Mouse (Mus musculus) adrenal gland, adult 18-20 months (tissue): ENCODE results near the gene Adora3. TPM values are rescaled to one million over a fixed set of nuclear protein-coding genes. Genes with fewer than 3 reads are reported as not detected.
A peak's percentile ranks its signal among the peaks of the same experiment; 100 is the strongest.

ENCODE experiments used
- DNase-seq, 2 experiments: peaks; one replicate each; pipeline ENCODE4 v3.0.0; 2021 to 2022; ENCODE audit warnings: low spot score in 2 of 2
- long read RNA-seq, 2 experiments: library from polyadenylated mRNA; stranded (forward); transcript quantifications; one replicate each; pipeline ENCODE4 v2.0.0; 2021
- total RNA-seq, 2 experiments: library from RNA; stranded (reverse); gene quantifications; 1 replicate in 1 of 2; 2 replicates in 1 of 2; pipeline ENCODE4 v1.2.3; 2021

Adora3 gene
- total RNA-seq, result under 1 TPM; 0.33 to 0.80 TPM
- long read RNA-seq, experiment 1, partial matches to known transcripts, result 0 of 1 reads
- long read RNA-seq, experiment 1, other reads (novel, unspliced or antisense), result 1 of 1 reads
- long read RNA-seq, experiment 2, result 0 reads

DNA sequence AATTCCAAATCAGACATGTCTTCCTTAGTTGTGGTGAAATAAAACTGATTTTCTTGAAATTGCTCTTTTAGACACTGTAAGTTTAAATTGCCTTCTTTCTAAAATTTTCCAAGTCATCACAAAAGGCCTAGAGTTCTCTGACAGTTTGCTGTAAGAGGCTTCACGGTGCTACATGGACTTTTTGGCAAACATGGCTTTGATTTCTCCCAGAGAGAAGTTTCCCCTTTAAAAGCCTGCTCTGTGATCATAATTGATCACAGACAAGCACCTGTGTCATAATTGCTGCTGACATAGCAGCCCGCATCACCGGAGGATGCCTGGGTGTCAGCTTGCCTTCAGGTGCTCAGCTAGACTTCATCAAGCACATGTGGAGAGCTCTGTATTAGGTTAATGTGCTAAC lies at the start of gene Adora3, which contains the start of gene Tmigd3:
Gene Adora3 (plus strand): TSS at position 301 of the 400 bp plus-strand sequence.
Gene Tmigd3 (plus strand): TSS at position 346 of the 400 bp plus-strand sequence.
- DNase-seq, result no peak

DNA sequence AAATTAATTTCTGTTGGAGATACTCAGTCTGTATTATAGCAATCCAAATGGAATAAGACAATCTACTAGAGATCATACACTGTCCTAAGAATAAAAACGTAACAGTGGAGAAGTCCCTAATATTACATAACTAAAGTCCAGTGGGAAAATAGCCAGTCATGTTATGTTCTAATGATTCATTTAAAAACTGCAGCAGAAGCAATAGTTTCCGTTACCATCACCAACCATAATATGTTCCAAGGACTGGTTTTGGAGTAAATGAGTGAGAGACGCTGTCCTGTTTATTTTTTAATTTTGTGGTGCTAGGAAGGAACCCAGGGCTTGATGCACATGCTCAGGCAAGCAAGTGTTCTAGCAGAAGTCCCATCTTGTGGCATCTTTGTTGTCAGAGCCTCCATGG lies 49.2 kb upstream of the Adora3 start:
- no peak for DNase-seq

DNA sequence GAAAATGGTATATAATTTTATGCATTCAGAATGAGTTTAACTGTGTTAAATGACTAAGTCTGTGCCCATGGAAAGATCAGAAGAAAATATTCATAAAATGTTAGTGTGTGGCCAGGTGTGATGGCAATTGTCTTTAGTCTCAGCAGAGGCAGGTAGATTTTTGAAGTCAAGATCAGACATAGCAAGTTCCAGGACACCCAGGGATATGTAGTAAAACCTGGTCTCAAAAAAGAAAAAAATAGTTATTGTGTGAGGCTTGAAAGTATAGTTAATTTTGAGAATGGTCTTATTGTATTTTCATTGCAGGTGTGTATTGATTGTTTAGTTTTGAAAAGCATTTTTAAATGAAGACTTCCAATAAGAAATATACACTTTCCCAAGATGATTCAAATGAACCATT lies 47.0 kb upstream of the Adora3 start:
- DNase-seq, result no peak

DNA sequence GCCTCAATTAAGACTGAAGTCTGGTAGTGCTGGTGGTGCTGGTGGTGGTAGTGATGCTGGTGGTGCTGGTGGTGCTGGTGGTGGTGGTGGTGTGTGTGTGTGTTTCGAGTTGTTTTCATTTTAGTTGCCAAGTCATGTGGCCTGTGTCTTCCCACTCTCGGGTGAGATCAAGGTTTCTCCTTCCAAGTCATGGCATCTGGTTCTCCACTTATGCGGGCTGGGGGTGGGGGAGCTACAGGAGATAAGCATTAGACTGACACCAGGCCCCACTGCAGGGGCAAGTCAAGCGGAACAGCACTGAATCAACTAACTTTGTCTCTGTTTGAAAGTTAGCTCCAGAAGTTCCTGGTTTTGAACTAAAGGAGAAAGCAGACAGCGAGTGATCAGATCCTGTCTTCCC lies 46.6 kb upstream of the Adora3 start:
- DNase-seq, result no peak

DNA sequence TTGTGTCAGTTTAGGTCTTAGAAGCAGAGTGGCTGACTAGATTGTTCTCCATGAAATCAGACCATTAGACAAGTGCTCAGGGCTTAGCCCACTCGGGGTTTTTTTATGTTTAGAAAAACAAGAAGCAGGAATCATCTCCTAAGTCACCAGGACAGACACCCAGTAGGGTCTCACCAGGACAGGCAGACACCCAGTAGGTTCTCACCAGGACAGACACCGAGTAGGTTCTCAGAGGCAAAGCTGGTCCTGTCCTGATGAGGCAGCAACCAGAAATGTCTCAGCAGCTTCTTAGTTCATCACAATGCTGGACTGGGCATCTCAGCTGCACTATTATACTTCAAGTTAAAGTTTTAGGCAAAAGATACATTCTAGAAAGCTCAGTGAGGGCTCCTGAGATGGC lies 46.0 kb upstream of the Adora3 start:
- no peak for DNase-seq

DNA sequence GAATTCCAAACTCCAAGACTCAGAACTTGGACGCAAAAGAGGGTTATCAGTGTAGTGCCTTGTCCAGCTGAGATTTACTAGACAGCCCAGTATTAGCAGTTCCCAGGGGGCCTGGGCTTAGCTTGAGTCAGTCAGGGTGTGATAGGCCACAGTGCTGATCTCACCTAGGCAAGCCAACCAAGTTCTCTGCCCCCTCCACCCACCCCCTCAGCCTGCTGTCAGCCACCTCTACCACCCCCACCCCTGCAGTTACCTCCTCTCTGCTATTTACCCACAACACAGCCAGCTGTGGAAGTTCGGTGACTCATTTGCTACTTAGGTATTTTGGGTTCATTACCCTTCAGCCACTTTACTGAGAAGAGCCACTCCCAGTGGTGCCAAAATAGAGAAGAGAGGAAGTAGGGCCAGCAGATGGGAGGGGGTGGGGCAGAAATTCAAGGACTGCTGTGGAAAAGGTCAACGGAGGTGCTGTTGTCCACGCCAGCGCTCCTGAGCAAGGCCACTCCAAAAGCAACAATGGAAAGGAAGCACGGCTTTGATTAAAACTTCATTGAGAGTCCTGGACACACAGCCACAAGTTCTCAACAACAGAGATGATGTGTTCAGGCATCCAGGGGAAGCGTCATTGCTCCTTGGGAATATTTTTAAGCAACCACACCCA lies 45.0 kb upstream of the Adora3 start:
- peak in 1 of 2 experiments; percentile 22 for DNase-seq

DNA sequence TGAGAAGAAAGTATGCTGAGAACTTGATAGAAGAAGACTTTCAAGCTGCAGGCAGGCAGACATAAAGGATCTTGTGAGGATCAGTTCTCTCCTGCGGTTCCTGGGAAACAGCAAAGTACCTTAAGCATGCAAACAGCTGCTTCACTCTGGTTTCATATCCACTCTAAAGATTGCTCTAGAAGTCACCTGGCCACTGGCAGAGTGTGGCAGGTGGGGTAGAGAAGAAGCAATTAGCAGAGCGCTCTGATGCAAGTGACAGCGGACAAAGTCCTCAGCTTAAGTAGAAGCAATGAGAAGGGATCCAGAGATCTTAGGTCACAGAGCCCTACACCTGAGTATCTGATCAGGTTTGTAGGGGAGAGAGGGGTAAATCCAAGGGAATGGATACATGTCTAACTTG lies 39.1 kb upstream of the Adora3 start:
- no peak for DNase-seq

DNA sequence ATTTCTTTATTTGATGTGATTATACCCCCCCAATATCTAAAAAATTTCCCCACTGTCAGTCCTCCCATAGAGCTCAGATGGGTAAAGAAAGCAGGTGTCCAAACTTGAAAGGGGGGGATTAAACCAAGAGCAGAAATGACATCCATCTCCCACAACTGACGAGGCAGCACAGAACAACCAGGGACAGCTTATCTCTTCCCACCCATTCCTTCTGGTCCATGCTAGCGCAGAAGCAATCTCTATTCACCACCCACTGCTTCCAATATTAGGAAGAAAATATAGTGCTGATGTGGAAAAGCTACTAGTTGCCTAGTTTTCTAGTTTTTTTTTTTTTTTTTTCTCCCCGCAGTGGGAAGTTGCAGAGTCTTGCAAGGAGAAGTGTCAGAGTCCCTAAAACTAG lies 34.8 kb upstream of the Adora3 start:
- no peak for DNase-seq

DNA sequence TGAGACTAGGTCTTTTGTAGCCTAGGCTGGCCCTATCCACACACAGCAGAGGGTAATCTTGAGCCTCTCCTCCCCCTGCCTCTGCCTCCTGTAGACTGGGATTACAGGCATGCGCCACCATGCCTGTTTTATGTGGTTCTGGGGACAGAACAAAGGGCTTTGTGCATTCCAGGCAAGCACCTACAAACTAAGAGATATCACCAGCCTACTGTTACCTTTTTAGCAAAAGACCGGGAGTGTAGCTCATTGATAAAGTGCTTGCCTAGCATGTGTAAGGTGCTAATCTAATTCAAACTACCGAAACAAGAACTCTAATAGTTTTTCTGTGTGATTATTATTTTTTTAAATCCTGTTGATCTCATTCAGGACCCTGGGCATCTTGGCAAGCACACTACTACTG lies 33.8 kb upstream of the Adora3 start:
- no peak for DNase-seq

DNA sequence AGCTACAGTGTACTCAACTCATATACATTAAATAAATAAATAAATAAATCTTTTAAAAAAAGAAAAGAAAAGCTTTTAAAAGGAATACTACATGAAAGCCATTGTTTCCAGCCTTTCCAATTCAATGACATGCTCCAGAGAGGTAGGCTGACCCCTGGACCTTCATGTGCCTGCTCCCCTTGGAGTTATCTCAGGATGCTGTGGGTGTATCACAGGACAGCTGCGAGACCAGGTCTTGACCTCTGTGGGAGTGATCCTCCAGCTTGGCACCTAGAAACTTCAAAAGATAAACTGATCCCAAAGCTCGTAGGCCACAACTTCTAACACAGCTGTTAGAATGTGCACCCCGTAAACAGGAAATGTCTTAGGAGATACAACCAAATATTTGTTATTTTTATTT lies 32.0 kb upstream of the Adora3 start:
- DNase-seq, result no peak

DNA sequence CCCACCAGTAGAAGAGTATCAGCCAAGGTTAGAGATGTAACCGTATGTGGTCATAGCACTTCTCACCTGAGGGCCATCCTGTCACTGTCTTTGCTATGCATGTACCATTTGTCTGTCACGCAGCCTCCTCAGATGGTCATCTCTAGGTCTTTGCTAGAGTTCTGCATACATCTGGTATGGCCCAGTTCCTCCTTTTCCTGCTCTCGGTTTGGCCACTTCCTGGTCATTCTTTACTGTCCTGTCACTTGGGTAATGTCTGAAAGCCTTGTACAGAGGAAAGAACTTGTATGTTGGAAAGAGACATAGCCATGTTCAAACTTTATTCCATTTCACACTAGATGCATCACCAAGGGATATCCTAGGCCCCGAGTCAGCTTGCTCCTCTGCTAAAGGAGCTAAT lies 30.8 kb upstream of the Adora3 start:
- no peak for DNase-seq

DNA sequence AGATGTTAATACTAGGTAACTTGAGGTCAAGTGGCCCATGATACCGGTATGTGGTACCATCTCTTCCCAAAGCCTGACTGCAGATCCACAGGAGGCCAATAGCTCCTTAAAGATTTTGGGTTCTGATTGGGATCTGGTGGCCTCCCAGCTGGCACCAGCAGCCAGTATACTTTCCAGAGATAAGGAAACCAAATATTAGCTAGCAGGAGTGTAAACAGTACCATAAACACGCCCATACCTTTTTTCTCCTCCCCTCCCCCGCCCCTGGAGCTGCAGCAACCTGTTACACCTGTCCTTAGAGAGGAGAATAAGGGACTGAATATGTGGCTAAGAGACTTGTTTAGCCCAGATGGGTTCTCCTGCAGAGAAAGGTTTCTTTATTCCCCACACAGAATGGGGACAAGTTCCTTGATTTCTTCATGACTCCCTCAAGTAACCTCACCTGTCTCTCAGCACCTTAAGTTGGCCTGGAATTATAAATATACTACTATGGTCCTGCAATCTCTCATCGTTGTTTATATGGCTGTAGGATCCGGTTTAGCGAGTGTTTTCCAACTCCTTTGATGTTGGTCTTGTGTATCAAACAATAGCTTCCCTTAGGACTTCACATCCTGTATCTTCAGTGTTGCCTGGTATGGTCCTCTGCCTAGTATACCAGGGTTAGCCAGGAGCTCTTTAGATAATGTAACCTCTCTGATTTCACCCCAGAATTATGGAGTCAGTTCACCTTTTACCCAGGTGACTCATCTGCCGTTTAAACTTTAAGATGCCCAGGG lies 24.2 kb upstream of the Adora3 start:
- no peak for DNase-seq

DNA sequence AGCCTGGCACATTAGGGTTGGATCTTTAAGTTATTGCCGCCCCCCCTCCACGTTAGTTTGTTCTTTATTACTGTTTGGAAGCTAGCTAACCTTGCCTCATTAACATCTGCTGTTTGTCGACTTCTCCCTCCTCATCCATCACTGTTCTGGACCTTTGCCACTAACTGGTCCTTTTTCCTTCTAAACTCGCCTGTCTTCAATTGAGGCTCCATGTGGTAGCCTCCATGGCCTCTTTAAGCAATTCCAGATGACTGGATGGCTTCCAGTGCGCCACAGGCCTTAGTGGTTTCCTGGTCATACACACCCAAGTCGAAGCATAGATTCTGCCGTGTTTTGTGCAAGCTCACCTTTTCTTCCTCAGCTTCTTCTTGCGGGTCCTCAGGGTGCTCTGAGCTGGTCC lies 16.9 kb upstream of the Adora3 start:
- DNase-seq, result no peak

DNA sequence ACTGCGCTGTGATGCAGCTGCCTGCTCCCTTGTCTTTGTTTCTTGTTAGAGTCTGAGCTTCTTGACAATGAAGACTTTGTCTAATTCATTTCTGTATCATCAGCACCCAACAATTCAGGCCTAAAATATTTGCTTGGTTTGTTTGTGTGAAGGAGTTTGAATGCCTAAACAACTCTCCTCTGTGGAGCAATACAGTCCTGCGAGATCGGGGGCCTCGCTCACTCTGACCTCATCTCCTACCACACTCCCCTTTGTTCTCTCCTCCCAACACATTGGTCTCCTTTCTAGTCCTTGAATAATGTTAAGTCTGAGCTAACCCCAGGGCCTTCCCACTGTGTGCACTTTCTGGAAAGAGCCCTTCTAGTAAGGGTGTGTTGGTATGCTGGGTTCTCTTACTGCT lies 15.9 kb upstream of the Adora3 start:
- peak in 1 of 2 experiments; percentile 3 for DNase-seq

DNA sequence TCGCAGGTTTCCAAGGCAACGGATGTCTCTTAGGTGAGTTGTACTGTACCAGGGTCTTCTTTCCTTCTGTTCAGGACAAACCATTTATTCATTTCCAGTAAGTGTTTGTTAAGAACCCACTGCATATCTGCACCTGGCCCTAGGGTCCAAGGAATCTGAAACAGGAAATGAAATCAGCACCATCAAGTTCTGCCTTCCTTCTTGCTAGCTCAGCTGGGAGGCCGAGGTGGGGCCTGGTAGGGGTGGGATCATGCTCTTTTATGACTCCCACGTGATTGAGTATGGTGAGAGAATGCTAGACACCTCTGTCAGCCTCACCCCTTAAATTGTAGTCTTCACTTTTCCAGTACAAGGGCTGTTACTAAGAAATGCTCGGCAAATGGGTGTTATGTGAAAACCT lies 13.1 kb upstream of the Adora3 start:
- DNase-seq, result peak in 1 of 2 experiments; percentile 10

DNA sequence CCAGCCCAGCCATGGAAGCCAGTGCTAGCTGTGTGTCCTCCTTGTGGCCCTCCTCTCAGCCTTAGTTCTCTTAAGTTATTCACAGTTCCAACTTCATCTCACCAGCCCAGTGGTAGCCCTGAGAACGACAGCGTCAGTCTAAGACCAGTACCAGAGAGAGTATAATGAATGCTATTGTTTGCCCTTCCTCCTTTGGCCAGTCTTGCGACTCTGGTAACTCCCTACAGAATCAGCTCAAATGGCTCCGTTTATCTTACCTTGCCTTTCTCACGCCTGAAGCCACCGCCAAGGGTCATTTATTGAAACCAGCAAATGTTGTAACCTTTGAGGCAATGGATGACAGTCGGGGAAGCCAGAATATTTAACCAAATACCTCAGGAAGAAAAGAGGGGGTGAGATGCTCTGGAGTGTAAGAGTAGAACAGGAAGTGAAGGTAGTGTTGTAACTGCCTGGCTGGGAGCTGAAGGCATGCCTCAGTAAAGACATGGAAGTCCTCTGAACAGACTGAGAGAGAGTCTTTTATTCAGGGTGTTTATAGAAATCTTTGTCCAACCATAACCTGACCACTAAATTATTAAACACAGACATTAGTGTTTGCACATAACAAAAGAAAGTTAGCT lies 8.8 kb upstream of the Adora3 start:
- DNase-seq, result no peak

DNA sequence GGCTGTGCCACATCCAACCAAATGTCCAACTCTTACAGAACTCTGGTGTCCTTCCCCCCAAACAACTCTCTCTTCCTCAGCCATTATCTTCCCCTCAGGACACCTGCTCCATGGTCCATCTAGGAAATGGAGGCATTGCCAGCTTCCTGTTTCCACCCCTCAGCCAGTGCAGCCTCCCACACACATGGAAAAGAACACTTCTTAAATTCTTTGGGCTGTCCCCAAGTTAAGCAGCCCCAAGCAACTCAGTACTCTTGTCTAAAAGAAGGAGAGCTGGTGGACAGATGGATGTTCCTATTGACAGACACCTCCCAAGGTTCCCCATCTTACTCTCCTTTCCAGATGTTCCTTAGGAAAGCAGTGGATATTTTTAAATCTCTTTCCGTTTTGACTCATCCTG lies 6.5 kb upstream of the Adora3 start:
- DNase-seq, result no peak

DNA sequence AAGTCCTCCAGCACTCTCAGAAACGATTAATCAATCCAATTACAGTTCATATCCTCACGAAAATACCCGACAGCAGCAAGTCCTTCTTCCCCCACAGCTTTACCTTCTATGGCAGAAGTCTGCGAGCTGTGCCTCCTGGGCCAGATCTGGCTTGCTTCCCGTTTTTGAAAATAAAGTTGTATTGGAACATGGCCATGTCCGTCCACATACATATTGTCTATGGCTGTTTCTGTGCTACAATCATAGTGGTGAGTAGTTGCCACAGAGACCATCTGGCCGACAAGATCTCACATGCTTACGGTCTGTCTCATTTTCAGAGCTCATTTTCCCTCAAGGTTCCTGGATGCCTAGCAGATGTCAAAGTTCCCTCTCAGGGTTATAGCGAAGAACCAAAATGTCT lies 5.5 kb upstream of the Adora3 start:
- DNase-seq, result no peak

DNA sequence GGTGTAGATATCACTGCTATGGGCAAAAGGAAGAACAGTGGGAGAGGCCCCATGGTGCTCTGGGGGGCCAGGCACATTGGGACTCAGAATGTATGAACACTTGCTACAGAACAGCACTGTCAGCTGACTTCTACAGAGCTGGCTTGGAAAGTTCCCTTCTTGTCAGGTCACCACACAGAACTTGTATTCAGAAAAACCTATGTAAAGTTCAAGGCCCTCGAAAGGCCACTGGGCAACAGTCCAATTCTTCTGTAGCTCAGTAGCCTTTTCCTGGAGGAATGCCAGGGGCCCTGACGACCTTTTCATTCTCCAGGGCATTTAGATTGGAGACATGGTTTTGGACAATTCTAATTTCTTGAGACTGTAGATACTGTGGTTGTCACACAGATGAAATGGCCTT lies 2.5 kb upstream of the Adora3 start:
- DNase-seq, result peak; percentile 53 to 72

DNA sequence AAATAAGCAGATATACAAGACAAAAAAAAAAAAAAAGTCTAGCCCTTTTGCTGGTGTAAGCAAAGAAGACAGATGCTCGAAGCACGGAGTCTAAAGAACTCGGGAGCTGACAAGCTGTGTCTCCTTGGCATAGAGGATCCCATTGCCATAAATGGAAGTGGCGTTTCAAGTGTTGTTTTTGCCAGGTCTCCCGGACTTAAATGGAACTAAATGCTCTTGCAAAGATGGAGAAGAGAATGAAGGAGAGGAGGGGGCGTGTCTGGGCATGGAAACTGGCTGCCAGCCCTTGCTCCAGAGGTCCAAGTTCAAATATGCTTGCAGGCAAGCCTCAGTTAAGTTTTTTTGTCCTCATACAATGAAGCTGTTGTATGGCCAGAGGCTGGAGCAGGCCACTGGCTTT lies 1.4 kb downstream of the Adora3 start:
- no peak for DNase-seq

DNA sequence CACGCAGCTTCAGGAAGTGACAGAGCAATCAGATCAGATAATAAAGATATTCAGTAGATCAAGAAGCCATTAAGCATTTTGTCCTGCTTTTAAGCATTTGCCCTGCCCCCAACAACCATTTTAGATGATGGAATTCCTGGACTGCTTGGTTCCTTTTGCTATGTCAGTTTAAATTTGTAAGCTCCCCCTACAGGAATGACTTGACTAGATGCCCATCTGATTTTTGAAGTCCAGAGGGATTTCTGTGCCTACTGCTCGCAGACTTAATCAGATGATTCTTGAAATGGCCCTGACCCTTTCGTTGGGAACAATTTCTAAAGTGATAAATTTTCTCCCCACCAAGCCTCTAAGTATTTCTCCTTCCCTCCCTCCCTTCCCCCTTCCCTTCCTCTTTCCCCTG lies 1.9 kb downstream of the Adora3 start:
- no peak for DNase-seq
